Mouse (Mus musculus) testis, adult 2 months (tissue): ENCODE results near the gene B4galt1. TPM values are rescaled to one million over a fixed set of nuclear protein-coding genes. Genes with fewer than 3 reads are reported as not detected.

Experiments
- H3K27ac ChIP-seq: fragments of 200-500 bp; 2 replicates; pipeline ENCODE4 v1.5.1; 2012; ENCODE audit warnings: low read depth, low read length; ENCODE audit not compliant: control insufficient read depth, insufficient read depth
- H3K27me3 ChIP-seq: fragments of 200-500 bp; 2 replicates; pipeline ENCODE4 v1.6.1; 2012; ENCODE audit warnings: mild to moderate bottlenecking, low read length, moderate library complexity; ENCODE audit not compliant: control insufficient read depth, insufficient read depth
- H3K36me3 ChIP-seq: fragments of 200-500 bp; 2 replicates; pipeline ENCODE4 v1.6.1; 2012; ENCODE audit warnings: mild to moderate bottlenecking, low read length; ENCODE audit not compliant: control insufficient read depth, insufficient read depth
- H3K4me1 ChIP-seq: fragments of 200-500 bp; 2 replicates; pipeline ENCODE4 v1.6.1; 2012; ENCODE audit warnings: low read length; ENCODE audit not compliant: control insufficient read depth, insufficient read depth
- H3K4me3 ChIP-seq: fragments of 200-500 bp; 2 replicates; pipeline ENCODE4 v1.5.1; 2012; ENCODE audit warnings: low read depth, mild to moderate bottlenecking, low read length, moderate library complexity, mixed read lengths; ENCODE audit not compliant: control insufficient read depth
- CTCF ChIP-seq: fragments of 200-500 bp; IDR thresholded peaks from 2 replicates; pipeline ENCODE4 v1.5.1; 2012; ENCODE audit warnings: low read depth, mild to moderate bottlenecking, inconsistent platforms, low read length, moderate library complexity; ENCODE audit not compliant: control insufficient read depth, insufficient read depth, insufficient replicate concordance
- POLR2A ChIP-seq: fragments of 200-500 bp; IDR thresholded peaks from 2 replicates; pipeline ENCODE4 v1.6.1; 2012; ENCODE audit warnings: low read depth, mild to moderate bottlenecking, inconsistent platforms, low read length, moderate library complexity; ENCODE audit not compliant: control insufficient read depth
- polyA plus RNA-seq: library from polyadenylated mRNA; depleted of rRNA; stranded (reverse); fragments of >200 nt; gene quantifications from 2 replicates; pipeline ENCODE4 v1.2.3, GENCODE M21; 2012

B4galt1 gene
- polyA plus RNA-seq, 1 experiment, result 10.3 TPM

DNA sequence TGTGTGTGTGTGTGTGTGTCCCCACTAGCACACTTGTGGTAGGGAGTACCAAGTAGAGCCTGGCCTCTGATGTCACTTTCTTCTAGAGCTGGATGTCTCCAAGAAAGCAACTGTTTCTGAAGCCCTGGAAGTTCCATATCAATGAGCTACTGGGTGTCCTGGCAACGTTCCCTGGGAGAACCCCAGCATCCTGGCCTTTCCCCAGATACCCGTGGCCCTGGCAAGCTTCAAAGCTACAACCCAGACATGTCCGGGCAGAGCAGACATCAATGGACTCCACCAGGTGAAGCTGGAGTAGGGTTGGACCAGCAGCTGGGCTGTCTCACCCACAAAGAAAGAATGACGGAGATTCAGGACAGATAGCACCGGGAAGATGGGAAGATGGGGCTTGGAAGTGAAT, 37.4 kb upstream of the B4galt1 start:
- no peaks in the 10 kb centered on the region for H3K36me3 ChIP-seq
- TF ChIP-seq CTCF (no peak), POLR2A (no peak)
- H3K4me3 ChIP-seq, result no peak overlapping the region
- H3K27ac ChIP-seq, result no peak overlapping the region
- H3K4me1 ChIP-seq, result peaks cover 2% of the 10 kb centered on the region; the same call in 1 of the 2 replicates
- no peaks in the 10 kb centered on the region for H3K27me3 ChIP-seq

- TF ChIP-seq POLR2A, result no peak
- no peak for TF ChIP-seq CTCF
- Histone ChIP-seq H3K27me3 (no peaks in the 10 kb centered on the region), H3K4me3 (no peak overlapping the region), H3K36me3 (no peaks in the 10 kb centered on the region), H3K27ac (no peak overlapping the region), H3K4me1 (peaks cover 2% of the 10 kb centered on the region; the same call in 1 of the 2 replicates)
Observed at GRCm38 (mm10) chr4:40889983-40890382, 36.2 kb upstream of the B4galt1 start.

- Histone ChIP-seq H3K4me1 (peaks cover 2% of the 10 kb centered on the region; the same call in 1 of the 2 replicates), H3K4me3 (no peak overlapping the region), H3K36me3 (no peaks in the 10 kb centered on the region), H3K27ac (peak overlapping the region; percentile 5; the same call in 1 of the 2 replicates), H3K27me3 (no peaks in the 10 kb centered on the region)
- TF ChIP-seq POLR2A (no peak), CTCF (no peak)
Observed at GRCm38 (mm10) chr4:40889252-40889651, 35.4 kb upstream of the B4galt1 start.

DNA sequence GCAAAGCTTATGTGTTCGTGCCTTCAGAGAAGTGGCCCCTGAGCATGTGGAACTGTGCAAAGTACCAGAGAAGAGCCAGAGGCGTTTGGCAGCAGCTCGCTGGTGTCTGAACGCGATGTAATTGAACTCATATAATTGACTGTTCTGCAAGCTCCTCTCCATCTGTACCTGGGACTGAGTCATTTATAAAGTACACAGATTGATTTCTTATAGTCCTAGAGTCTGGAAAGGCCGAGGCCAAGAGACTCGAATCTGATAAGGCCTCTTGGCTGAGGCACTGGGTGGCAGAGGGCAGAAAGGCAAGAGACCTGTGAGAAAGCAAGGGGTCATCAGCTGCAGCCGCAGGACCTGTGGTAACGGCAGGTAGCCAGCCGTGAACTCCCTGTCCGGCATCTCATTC, 35.0 kb upstream of the B4galt1 start:
- TF ChIP-seq CTCF (no peak), POLR2A (no peak)
- Histone ChIP-seq H3K4me3 (no peak overlapping the region), H3K36me3 (no peaks in the 10 kb centered on the region), H3K27me3 (no peaks in the 10 kb centered on the region), H3K4me1 (peaks cover 2% of the 10 kb centered on the region; the same call in 1 of the 2 replicates), H3K27ac (peak overlapping the region; percentile 5; the same call in 1 of the 2 replicates)

- Histone ChIP-seq H3K27ac (peak overlapping the region; percentile 14; the same call in 1 of the 2 replicates), H3K4me1 (peaks cover 2% of the 10 kb centered on the region; the same call in 1 of the 2 replicates), H3K27me3 (no peaks in the 10 kb centered on the region)
Observed at GRCm38 (mm10) chr4:40885883-40886282, 32.1 kb upstream of the B4galt1 start.

GRCm38 (mm10) chr4:40885166-40885525, 31.3 kb upstream of the B4galt1 start:
- no peaks in the 10 kb centered on the region for H3K27me3 ChIP-seq
- peaks cover 2% of the 10 kb centered on the region; the same call in 1 of the 2 replicates for H3K4me1 ChIP-seq
- no peak for TF ChIP-seq POLR2A
- TF ChIP-seq CTCF, result no peak
- H3K27ac ChIP-seq, result peak overlapping the region; percentile 36
- no peaks in the 10 kb centered on the region for H3K36me3 ChIP-seq
- no peak overlapping the region for H3K4me3 ChIP-seq

More at GRCm38 (mm10) chr4:40885883-40886282, 32.1 kb upstream of the B4galt1 start:
- no peaks in the 10 kb centered on the region for H3K36me3 ChIP-seq
- no peak overlapping the region for H3K4me3 ChIP-seq
- TF ChIP-seq POLR2A (no peak), CTCF (no peak)

- H3K27ac ChIP-seq, result no peak overlapping the region
- TF ChIP-seq CTCF (no peak), POLR2A (no peak)
Observed at GRCm38 (mm10) chr4:40884282-40885165, 30.7 kb upstream of the B4galt1 start.

DNA sequence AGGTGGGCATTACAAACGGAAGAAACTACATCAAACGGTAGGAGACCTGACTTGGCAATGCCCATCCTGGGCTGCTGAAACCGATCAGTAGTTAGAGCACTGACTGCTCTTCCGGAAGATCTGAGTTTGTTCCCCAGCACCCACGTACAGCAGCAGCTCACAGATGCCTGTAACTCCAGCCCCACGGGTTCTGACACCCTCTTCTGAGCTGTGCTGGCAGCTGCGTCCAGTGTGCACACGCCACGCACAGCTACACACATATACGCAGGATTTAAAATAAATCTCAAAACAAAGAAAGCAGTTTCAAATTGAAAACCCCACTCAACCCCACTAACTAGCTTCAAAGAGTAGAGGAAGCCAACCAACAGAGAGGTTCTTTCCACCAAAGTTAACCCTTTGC, 29.4 kb upstream of the B4galt1 start:
- TF ChIP-seq CTCF, result no peak
- no peak for TF ChIP-seq POLR2A
- H3K4me3 ChIP-seq, result no peak overlapping the region
- no peaks in the 10 kb centered on the region for H3K36me3 ChIP-seq
- H3K27ac ChIP-seq, result no peak overlapping the region
- no peaks in the 10 kb centered on the region for H3K27me3 ChIP-seq
- no peaks in the 10 kb centered on the region for H3K4me1 ChIP-seq

More at GRCm38 (mm10) chr4:40884282-40885165, 30.7 kb upstream of the B4galt1 start:
- Histone ChIP-seq H3K4me3 (no peak overlapping the region), H3K4me1 (no peaks in the 10 kb centered on the region), H3K27me3 (no peaks in the 10 kb centered on the region), H3K36me3 (no peaks in the 10 kb centered on the region)
